Mouse (Mus musculus) frontal cortex, postnatal 36 days (tissue): ENCODE data around the gene Prdm8.

Experiments
- DNase-seq, 2 experiments: peaks; one replicate each; pipeline ENCODE4 v3.0.0; 2022; ENCODE audit warnings: low spot score in 2 of 2

Prdm8 gene

GRCm38 (mm10) chr5:98167180-98167824 is at the start of gene Prdm8:
Prdm8 (plus strand) TSS chr5:98167198.
- DNase-seq = peak; percentile 69 to 82

- DNase-seq = no peak
These were observed 39.9 kb upstream of the Prdm8 start for GRCm38 (mm10) chr5:98127074-98127473.

GRCm38 (mm10) chr5:98138545-98139296 is 28.3 kb upstream of the Prdm8 start:
- DNase-seq = peak in 1 of 2 experiments; percentile 31

GRCm38 (mm10) chr5:98139297-98139660 is 27.7 kb upstream of the Prdm8 start:
- no peak for DNase-seq

GRCm38 (mm10) chr5:98146895-98147294 is 20.1 kb upstream of the Prdm8 start:
- no peak for DNase-seq

GRCm38 (mm10) chr5:98166116-98166515 is 882 bp upstream of the Prdm8 start:
- no peak for DNase-seq

- no peak for DNase-seq
These were observed 1.6 kb downstream of the Prdm8 start for GRCm38 (mm10) chr5:98168356-98169285.

- DNase-seq = no peak
These were observed 2.7 kb downstream of the Prdm8 start for GRCm38 (mm10) chr5:98169376-98170351.

- no peak for DNase-seq
These were observed 4.7 kb downstream of the Prdm8 start for GRCm38 (mm10) chr5:98171651-98172230.

- no peak for DNase-seq
These were observed 5.6 kb downstream of the Prdm8 start for GRCm38 (mm10) chr5:98172502-98173181.

GRCm38 (mm10) chr5:98173694-98174093 is 6.7 kb downstream of the Prdm8 start:
- DNase-seq = no peak

- DNase-seq = peak in 1 of 2 experiments; percentile 30
These were observed 12.6 kb downstream of the Prdm8 start for GRCm38 (mm10) chr5:98179606-98180005.

- peak; percentile 72 to 77 for DNase-seq
These were observed 13.5 kb downstream of the Prdm8 start for GRCm38 (mm10) chr5:98180461-98180887.

- peak in 1 of 2 experiments; percentile 46 for DNase-seq
These were observed 14.1 kb downstream of the Prdm8 start for GRCm38 (mm10) chr5:98180888-98181635.

GRCm38 (mm10) chr5:98181686-98182602 is 14.9 kb downstream of the Prdm8 start:
- DNase-seq = no peak

GRCm38 (mm10) chr5:98182603-98182920 is 15.6 kb downstream of the Prdm8 start:
- no peak for DNase-seq

- DNase-seq = peak in 1 of 2 experiments; percentile 46
These were observed 16.1 kb downstream of the Prdm8 start for GRCm38 (mm10) chr5:98183031-98183595.
